Mouse (Mus musculus) liver, adult 2 months (tissue): ENCODE data around the gene Spata2.

Experiments
- CTCF ChIP-seq: fragments of 200-500 bp; IDR thresholded peaks from 2 replicates; pipeline ENCODE4 v1.5.1; 2011; ENCODE audit warnings: low read depth, low read length, control low read depth
- POLR2A ChIP-seq: fragments of 200-500 bp; IDR thresholded peaks from 2 replicates; pipeline ENCODE4 v1.6.1; 2011; ENCODE audit warnings: low read length, control low read depth; ENCODE audit not compliant: insufficient read depth; ENCODE audit errors: extremely low read depth

GRCm38 (mm10) chr2:167502554-167503252 is 10.0 kb upstream of the Spata2 start:
- no peak for TF ChIP-seq CTCF
- TF ChIP-seq POLR2A: no peak
